Mouse (Mus musculus) frontal cortex, adult (tissue): ENCODE data around the gene Foxi3.

Experiments used
- ATAC-seq: cut with Nextera tagmentation; 2 replicates; pipeline ENCODE4 v1.9.2; 2017; ENCODE audit warnings: mild to moderate bottlenecking, moderate library complexity, mixed read lengths; ENCODE audit not compliant: low TSS enrichment

Gene Foxi3

GRCm38 (mm10) chr6:70956285-70956912 is at the start of gene Foxi3:
Foxi3 (plus strand) TSS chr6:70956531.
- no peak; the same call in 1 of the 2 replicates for ATAC-seq

GRCm38 (mm10) chr6:70909572-70909971 is 46.8 kb upstream of the Foxi3 start:
- ATAC-seq = no peak

- no peak for ATAC-seq
Observed at GRCm38 (mm10) chr6:70910285-70910684, 46.0 kb upstream of the Foxi3 start.

GRCm38 (mm10) chr6:70911668-70912395 is 44.5 kb upstream of the Foxi3 start:
- ATAC-seq = peak; percentile 88

GRCm38 (mm10) chr6:70912396-70912765 is 44.0 kb upstream of the Foxi3 start:
- ATAC-seq = peak; percentile 62

- no peak for ATAC-seq
Observed at GRCm38 (mm10) chr6:70918827-70919226, 37.5 kb upstream of the Foxi3 start, which contains the start of gene Tex37. Tex37 (minus strand) TSS chr6:70918927.

- peak; percentile 94 for ATAC-seq
Observed at GRCm38 (mm10) chr6:70921274-70922074, 34.9 kb upstream of the Foxi3 start.

- ATAC-seq = no peak
Observed at GRCm38 (mm10) chr6:70931801-70932200, 24.5 kb upstream of the Foxi3 start.

GRCm38 (mm10) chr6:70953274-70953673 is 3.1 kb upstream of the Foxi3 start:
- ATAC-seq = no peak

GRCm38 (mm10) chr6:70954040-70954439 is 2.3 kb upstream of the Foxi3 start:
- ATAC-seq = no peak

- ATAC-seq = no peak
Observed at GRCm38 (mm10) chr6:70955291-70955800, 985 bp upstream of the Foxi3 start.

- ATAC-seq = no peak
Observed at GRCm38 (mm10) chr6:70955841-70956240, 490 bp upstream of the Foxi3 start.

- no peak; the same call in 1 of the 2 replicates for ATAC-seq
Observed at GRCm38 (mm10) chr6:70956936-70957335, 605 bp downstream of the Foxi3 start.

GRCm38 (mm10) chr6:70957341-70957940 is 1.1 kb downstream of the Foxi3 start:
- no peak for ATAC-seq

GRCm38 (mm10) chr6:70964116-70964830 is 7.9 kb downstream of the Foxi3 start:
- no peak for ATAC-seq

GRCm38 (mm10) chr6:70965694-70966093 is 9.4 kb downstream of the Foxi3 start:
- no peak for ATAC-seq

- no peak for ATAC-seq
Observed at GRCm38 (mm10) chr6:70967422-70967821, 11.1 kb downstream of the Foxi3 start.

GRCm38 (mm10) chr6:70968291-70968690 is 12.0 kb downstream of the Foxi3 start:
- no peak for ATAC-seq

- ATAC-seq = no peak
Observed at GRCm38 (mm10) chr6:70973066-70973465, 16.7 kb downstream of the Foxi3 start.

GRCm38 (mm10) chr6:70981036-70981435 is 24.7 kb downstream of the Foxi3 start:
- no peak for ATAC-seq

- ATAC-seq = no peak
Observed at GRCm38 (mm10) chr6:70982416-70982815, 26.1 kb downstream of the Foxi3 start.
